Mouse (Mus musculus): Measurements from ENCODE around the gene Grm5. TPM values are rescaled to one million over a fixed set of nuclear protein-coding genes. Genes with fewer than 3 reads are reported as not detected.

Grm5 gene
- polyA plus RNA-seq (2012; rRNA removed; ENCODE audit: low replicate concordance): not detected in 2 replicates

DNA sequence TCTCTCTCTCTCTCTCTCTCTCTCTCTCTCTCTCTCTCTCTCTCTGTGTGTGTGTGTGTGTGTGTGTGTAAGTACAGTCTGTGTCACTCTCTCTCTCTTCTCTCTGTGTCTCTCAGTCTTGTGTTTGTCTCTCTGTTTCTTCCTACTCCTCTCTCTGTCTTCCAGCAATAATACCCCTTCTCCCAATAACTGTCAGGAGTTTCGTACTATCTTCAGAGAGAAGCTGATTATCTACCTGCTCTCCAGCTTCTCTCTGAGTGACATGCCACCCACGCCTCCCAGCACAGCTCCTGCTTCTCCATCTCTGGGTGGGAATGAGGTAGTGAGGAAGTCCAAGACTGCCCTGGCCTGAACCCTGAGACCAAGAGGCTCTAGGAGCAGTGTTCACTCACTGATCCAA, at the start of gene Grm5:
Grm5 (plus strand) TSS at position 301 of the 400 bp plus-strand sequence.

Other genes with a start within 250 kb of the Grm5 start
- not detected in 2 replicates for gene Tyr, start 90.7 kb upstream of the Grm5 start, polyA plus RNA-seq (2012; rRNA removed; ENCODE audit: low replicate concordance)